Mouse (Mus musculus): Measurements from ENCODE around the gene D2hgdh.
"Not testable (repeated sequence)": the region's sequence is repeated elsewhere in the genome, so short reads cannot be mapped to it uniquely, and the experiment has no call there.

- not testable (repeated sequence) for TF ChIP-seq HCFC1 (IDR thresholded peaks at IDR 0.05; ENCODE audit: borderline replicate concordance, insufficient read depth, low read length); ZC3H11A (IDR thresholded peaks at IDR 0.05; ENCODE audit: borderline replicate concordance, low read depth, low read length); ZNF384 (IDR thresholded peaks at IDR 0.05; ENCODE audit: low read depth, low read length); MAFK (IDR thresholded peaks at IDR 0.05; ENCODE audit: insufficient read depth, low read depth, low read length); CHD2 (IDR thresholded peaks at IDR 0.05; ENCODE audit: low read depth, low read length)
These were observed 13.9 kb downstream of the D2hgdh start for GRCm38 (mm10) chr1:93838569-93838968.
